Mouse (Mus musculus): ENCODE results near the gene Fgd2. TPM values are rescaled to one million over a fixed set of nuclear protein-coding genes. Genes with fewer than 3 reads are reported as not detected.

Fgd2 gene
- total and polyA plus RNA-seq, 2 experiments from 2014 or later, result 1.6 to 6.3 TPM

- Histone ChIP-seq H3K9me3 (replicated peaks; ENCODE audit: control insufficient read depth, low read length) (no peaks in the 10 kb centered on the region), H3K9ac (replicated peaks; ENCODE audit: low read depth, low read length) (no peak overlapping the region), H3K4me1 (ENCODE audit: control insufficient read depth, insufficient read depth) (peaks cover 31% of the 10 kb centered on the region), H3K27me3 (ENCODE audit: control insufficient read depth, insufficient read depth, low read length) (no peaks in the 10 kb centered on the region), H3K36me3 (replicated peaks; ENCODE audit: control insufficient read depth, insufficient read depth, low read length) (no peaks in the 10 kb centered on the region), H3K27ac (ENCODE audit: low read depth) (peak overlapping the region; percentile 18; the same call in 1 of the 2 replicates), H3K4me2 (ENCODE audit: low read depth, low read length) (0 out of 2 replicates have a peak overlapping the region, but pooled peaks have one; percentile 1), H3K4me3 (ENCODE audit: low read depth, low read length) (no peak overlapping the region)
- DNase-seq (ENCODE audit: low spot score) (no peak), ATAC-seq (ENCODE audit: insufficient read depth, low read depth) (no peak)
- 69% methylated on average over 7 of the region's 7 CpGs for WGBS
- TF ChIP-seq EP300 (IDR thresholded peaks at IDR 0.05; ENCODE audit: low read depth), result no peak
- no peak for TF ChIP-seq CTCF (IDR thresholded peaks at IDR 0.05; ENCODE audit: low read depth)
Measured at GRCm38 (mm10) chr17:29395381-29395780, 34.7 kb downstream of the Fgd2 start.

GRCm38 (mm10) chr17:29396056-29396799, 35.5 kb downstream of the Fgd2 start:
- Histone ChIP-seq H3K9ac (replicated peaks; ENCODE audit: low read depth, low read length) (no peak overlapping the region), H3K36me3 (replicated peaks; ENCODE audit: control insufficient read depth, insufficient read depth, low read length) (no peaks in the 10 kb centered on the region), H3K9me3 (replicated peaks; ENCODE audit: control insufficient read depth, low read length) (no peaks in the 10 kb centered on the region), H3K4me3 (ENCODE audit: low read depth, low read length) (no peak overlapping the region), H3K27me3 (ENCODE audit: control insufficient read depth, insufficient read depth, low read length) (no peaks in the 10 kb centered on the region), H3K4me1 (ENCODE audit: control insufficient read depth, insufficient read depth) (peaks cover 30% of the 10 kb centered on the region), H3K27ac (ENCODE audit: low read depth) (no peak overlapping the region), H3K4me2 (ENCODE audit: low read depth, low read length) (no peak overlapping the region)
- TF ChIP-seq CTCF (IDR thresholded peaks at IDR 0.05; ENCODE audit: low read depth) (no peak), EP300 (IDR thresholded peaks at IDR 0.05; ENCODE audit: low read depth) (no peak)
- no peak for DNase-seq (ENCODE audit: low spot score)
- 53% methylated on average over 6 of the region's 6 CpGs for WGBS
- ATAC-seq (ENCODE audit: insufficient read depth, low read depth), result no peak

- Histone ChIP-seq H3K9ac (replicated peaks; ENCODE audit: low read depth, low read length) (no peak overlapping the region), H3K4me3 (ENCODE audit: low read depth, low read length) (no peak overlapping the region), H3K4me1 (ENCODE audit: control insufficient read depth, insufficient read depth) (peaks cover 27% of the 10 kb centered on the region), H3K4me2 (ENCODE audit: low read depth, low read length) (peak overlapping the region; percentile 63; the same call in 1 of the 2 replicates), H3K36me3 (replicated peaks; ENCODE audit: control insufficient read depth, insufficient read depth, low read length) (no peaks in the 10 kb centered on the region), H3K27me3 (ENCODE audit: control insufficient read depth, insufficient read depth, low read length) (no peaks in the 10 kb centered on the region), H3K27ac (ENCODE audit: low read depth) (0 out of 2 replicates have a peak overlapping the region, but pooled peaks have one; percentile 52), H3K9me3 (replicated peaks; ENCODE audit: control insufficient read depth, low read length) (no peaks in the 10 kb centered on the region)
- TF ChIP-seq EP300 (IDR thresholded peaks at IDR 0.05; ENCODE audit: low read depth) (0 out of 2 replicates have a peak, but pooled peaks have one; percentile 32), CTCF (IDR thresholded peaks at IDR 0.05; ENCODE audit: low read depth) (peak; percentile 98)
- peak; percentile 47 for ATAC-seq (ENCODE audit: insufficient read depth, low read depth)
- WGBS, result 14% methylated on average over 6 of the region's 6 CpGs
- peak; percentile 90 for DNase-seq (ENCODE audit: low spot score)
Measured at GRCm38 (mm10) chr17:29396821-29397242, 36.1 kb downstream of the Fgd2 start.

- H3K36me3 ChIP-seq (replicated peaks; ENCODE audit: control insufficient read depth, insufficient read depth, low read length), result no peaks in the 10 kb centered on the region
Measured at GRCm38 (mm10) chr17:29397480-29398433, 37.0 kb downstream of the Fgd2 start.

GRCm38 (mm10) chr17:29398434-29399026, 37.8 kb downstream of the Fgd2 start:
- TF ChIP-seq EP300 (IDR thresholded peaks at IDR 0.05; ENCODE audit: low read depth) (no peak), CTCF (IDR thresholded peaks at IDR 0.05; ENCODE audit: low read depth) (no peak)
- peaks cover 23% of the 10 kb centered on the region for H3K4me1 ChIP-seq (ENCODE audit: control insufficient read depth, insufficient read depth)
- peak overlapping the region; percentile 63 for H3K4me2 ChIP-seq (ENCODE audit: low read depth, low read length)
- H3K9ac ChIP-seq (replicated peaks; ENCODE audit: low read depth, low read length), result no peak overlapping the region
- 36% methylated on average over 17 of the region's 17 CpGs for WGBS
- H3K4me3 ChIP-seq (ENCODE audit: low read depth, low read length), result peak overlapping the region; percentile 22
- no peaks in the 10 kb centered on the region for H3K27me3 ChIP-seq (ENCODE audit: control insufficient read depth, insufficient read depth, low read length)
- no peaks in the 10 kb centered on the region for H3K36me3 ChIP-seq (replicated peaks; ENCODE audit: control insufficient read depth, insufficient read depth, low read length)
- ATAC-seq (ENCODE audit: insufficient read depth, low read depth) (no peak), DNase-seq (ENCODE audit: low spot score) (no peak)
- peak overlapping the region; percentile 52; the same call in 1 of the 2 replicates for H3K27ac ChIP-seq (ENCODE audit: low read depth)
- H3K9me3 ChIP-seq (replicated peaks; ENCODE audit: control insufficient read depth, low read length), result no peaks in the 10 kb centered on the region

More at GRCm38 (mm10) chr17:29397480-29398433, 37.0 kb downstream of the Fgd2 start:
- Histone ChIP-seq H3K27ac (ENCODE audit: low read depth) (peak overlapping the region; percentile 52), H3K27me3 (ENCODE audit: control insufficient read depth, insufficient read depth, low read length) (no peaks in the 10 kb centered on the region), H3K4me1 (ENCODE audit: control insufficient read depth, insufficient read depth) (peaks cover 27% of the 10 kb centered on the region), H3K9ac (replicated peaks; ENCODE audit: low read depth, low read length) (no peak overlapping the region), H3K4me2 (ENCODE audit: low read depth, low read length) (peak overlapping the region; percentile 63), H3K4me3 (ENCODE audit: low read depth, low read length) (peak overlapping the region; percentile 22), H3K9me3 (replicated peaks; ENCODE audit: control insufficient read depth, low read length) (no peaks in the 10 kb centered on the region)
- 2% methylated on average over 27 of the region's 27 CpGs for WGBS
- peak; percentile 77 for DNase-seq (ENCODE audit: low spot score)
- peak; percentile 68 for ATAC-seq (ENCODE audit: insufficient read depth, low read depth)
- TF ChIP-seq EP300 (IDR thresholded peaks at IDR 0.05; ENCODE audit: low read depth) (no peak), CTCF (IDR thresholded peaks at IDR 0.05; ENCODE audit: low read depth) (peak; percentile 17; the same call in 1 of the 2 replicates)

Data from heart, postnatal 0 days (tissue).